18 mouse cellular contexts compared by ENCODE assay signal in genomic region chr12:7095440-7095839, GRCm38 (mm10).
A peak's percentile ranks its signal among the peaks of the same experiment; 100 is the strongest.
DNase-seq lines count a peak whose midpoint lies in the region; ATAC-seq and TF ChIP-seq lines count a peak whose summit lies in the region.
"Had no signal": no experiment of that assay in that cellular context is flagged by ENCODE, and none has a peak within 500 bp of the region (broad histone marks: within the 10 kb centered on the region; RNA-seq: fewer than 3 reads in every experiment).

No protein-coding gene starts in this region.

- ATAC-seq in forebrain, embryonic 14.5 days = no peak; the same call in 1 of the 2 replicates
- no peak for ATAC-seq in forebrain, embryonic 15.5 days (replicated peaks)
- ATAC-seq in midbrain, embryonic 13.5 days = 0 out of 2 replicates have a peak, but pooled peaks have one; percentile 37
- ATAC-seq in midbrain, postnatal 0 days (ENCODE audit: low FRiP score) = no peak
- ATAC-seq in midbrain, embryonic 15.5 days (replicated peaks) = peak; percentile 45
- ATAC-seq in midbrain, embryonic 11.5 days (ENCODE audit: low FRiP score) = no peak
- peak; percentile 64; the same call in 1 of the 2 replicates for ATAC-seq in midbrain, embryonic 16.5 days
- ATAC-seq in megakaryocyte progenitor cell, adult 5-6 weeks (replicated peaks; ENCODE audit: poor library complexity) = no peak
- ATAC-seq: forebrain, embryonic 16.5 days had no signal

- no peak overlapping the region for H3K9ac ChIP-seq in forebrain, embryonic 14.5 days (ENCODE audit: low read length)
- H3K9ac ChIP-seq in forebrain, embryonic 15.5 days (replicated peaks) = no peak overlapping the region
- H3K9ac ChIP-seq in midbrain, embryonic 13.5 days (replicated peaks) = no peak overlapping the region
- no peak overlapping the region for H3K9ac ChIP-seq in midbrain, postnatal 0 days (replicated peaks; ENCODE audit: low read length, poor library complexity, severe bottlenecking)
- H3K9ac ChIP-seq in midbrain, embryonic 15.5 days = no peak overlapping the region
- H3K9ac ChIP-seq in midbrain, embryonic 11.5 days (ENCODE audit: low read length) = no peak overlapping the region
- no peak overlapping the region for H3K9ac ChIP-seq in midbrain, embryonic 16.5 days (ENCODE audit: low read depth, low read length)
- H3K9ac ChIP-seq: embryonic facial prominence, embryonic 12.5 days had no signal

- H3K27ac ChIP-seq in forebrain, embryonic 14.5 days (ENCODE audit: low read depth, low read length) = no peak overlapping the region
- no peak overlapping the region for H3K27ac ChIP-seq in forebrain, embryonic 15.5 days (replicated peaks)
- no peak overlapping the region for H3K27ac ChIP-seq in midbrain, embryonic 13.5 days
- H3K27ac ChIP-seq in midbrain, postnatal 0 days (ENCODE audit: low read depth, low read length) = no peak overlapping the region
- no peak overlapping the region for H3K27ac ChIP-seq in midbrain, embryonic 15.5 days
- no peak overlapping the region for H3K27ac ChIP-seq in midbrain, embryonic 11.5 days (ENCODE audit: low read depth, low read length)
- no peak overlapping the region for H3K27ac ChIP-seq in midbrain, embryonic 16.5 days (ENCODE audit: low read length)
- H3K27ac ChIP-seq: embryonic facial prominence, embryonic 10.5 days; embryonic facial prominence, embryonic 12.5 days had no signal

- no peak overlapping the region for H3K4me2 ChIP-seq in forebrain, embryonic 14.5 days (ENCODE audit: low read length)
- H3K4me2 ChIP-seq in forebrain, embryonic 15.5 days (replicated peaks) = no peak overlapping the region
- no peak overlapping the region for H3K4me2 ChIP-seq in midbrain, embryonic 13.5 days (replicated peaks)
- H3K4me2 ChIP-seq in midbrain, postnatal 0 days (ENCODE audit: low read depth, low read length, poor library complexity, severe bottlenecking) = no peak overlapping the region
- no peak overlapping the region for H3K4me2 ChIP-seq in midbrain, embryonic 15.5 days
- H3K4me2 ChIP-seq in midbrain, embryonic 11.5 days = no peak overlapping the region
- H3K4me2 ChIP-seq in midbrain, embryonic 16.5 days (ENCODE audit: low read length) = no peak overlapping the region
- H3K4me2 ChIP-seq: embryonic facial prominence, embryonic 12.5 days had no signal

- no peak for TF ChIP-seq CTCF in midbrain, postnatal 0 days (IDR thresholded peaks at IDR 0.05)

- no peaks in the 10 kb centered on the region for H3K27me3 ChIP-seq in forebrain, embryonic 14.5 days (replicated peaks; ENCODE audit: control insufficient read depth, insufficient read depth, low read length)
- no peaks in the 10 kb centered on the region for H3K27me3 ChIP-seq in forebrain, embryonic 15.5 days
- H3K27me3 ChIP-seq in midbrain, embryonic 13.5 days = no peaks in the 10 kb centered on the region
- H3K27me3 ChIP-seq in midbrain, postnatal 0 days (ENCODE audit: insufficient read depth, low read length) = no peaks in the 10 kb centered on the region
- no peaks in the 10 kb centered on the region for H3K27me3 ChIP-seq in midbrain, embryonic 15.5 days (replicated peaks)
- no peaks in the 10 kb centered on the region for H3K27me3 ChIP-seq in midbrain, embryonic 11.5 days (ENCODE audit: control insufficient read depth, insufficient read depth, low read length)
- no peaks in the 10 kb centered on the region for H3K27me3 ChIP-seq in midbrain, embryonic 16.5 days (ENCODE audit: control insufficient read depth, insufficient read depth, low read depth, low read length)
- H3K27me3 ChIP-seq: embryonic facial prominence, embryonic 12.5 days had no signal

- H3K4me1 ChIP-seq in forebrain, embryonic 14.5 days (ENCODE audit: control insufficient read depth, insufficient read depth, low read length) = no peaks in the 10 kb centered on the region
- H3K4me1 ChIP-seq in forebrain, embryonic 15.5 days = 0 out of 2 replicates have a peak, but pooled peaks cover 5% of the 10 kb centered on the region
- H3K4me1 ChIP-seq in midbrain, embryonic 13.5 days (replicated peaks) = no peaks in the 10 kb centered on the region
- H3K4me1 ChIP-seq in midbrain, postnatal 0 days (ENCODE audit: insufficient read depth, low read length) = no peaks in the 10 kb centered on the region
- no peaks in the 10 kb centered on the region for H3K4me1 ChIP-seq in midbrain, embryonic 15.5 days
- no peaks in the 10 kb centered on the region for H3K4me1 ChIP-seq in midbrain, embryonic 11.5 days (ENCODE audit: control insufficient read depth, insufficient read depth, low read length)
- no peaks in the 10 kb centered on the region for H3K4me1 ChIP-seq in midbrain, embryonic 16.5 days (ENCODE audit: control insufficient read depth, insufficient read depth, low read length)
- H3K4me1 ChIP-seq: embryonic facial prominence, embryonic 10.5 days; embryonic facial prominence, embryonic 12.5 days had no signal

- H3K9me3 ChIP-seq in forebrain, embryonic 14.5 days (replicated peaks; ENCODE audit: control insufficient read depth, low read length) = no peaks in the 10 kb centered on the region
- no peaks in the 10 kb centered on the region for H3K9me3 ChIP-seq in forebrain, embryonic 15.5 days
- no peaks in the 10 kb centered on the region for H3K9me3 ChIP-seq in midbrain, embryonic 13.5 days
- no peaks in the 10 kb centered on the region for H3K9me3 ChIP-seq in midbrain, postnatal 0 days (ENCODE audit: low read length)
- no peaks in the 10 kb centered on the region for H3K9me3 ChIP-seq in midbrain, embryonic 15.5 days
- H3K9me3 ChIP-seq in midbrain, embryonic 11.5 days (ENCODE audit: control insufficient read depth, low read length) = no peaks in the 10 kb centered on the region
- no peaks in the 10 kb centered on the region for H3K9me3 ChIP-seq in midbrain, embryonic 16.5 days (replicated peaks; ENCODE audit: control insufficient read depth, low read length, poor library complexity, severe bottlenecking)
- H3K9me3 ChIP-seq: embryonic facial prominence, embryonic 10.5 days; embryonic facial prominence, embryonic 12.5 days had no signal

- 10% methylated on average over 1 of the region's 1 CpGs for WGBS in forebrain, embryonic 14.5 days
- 17% methylated on average over 1 of the region's 1 CpGs for WGBS in forebrain, embryonic 15.5 days
- WGBS in midbrain, embryonic 13.5 days = 0% methylated on average over 1 of the region's 1 CpGs
- WGBS in midbrain, postnatal 0 days = 20% methylated on average over 1 of the region's 1 CpGs
- 0% methylated on average over 1 of the region's 1 CpGs for WGBS in midbrain, embryonic 15.5 days
- WGBS in midbrain, embryonic 11.5 days = 25% methylated on average over 1 of the region's 1 CpGs
- 20% methylated on average over 1 of the region's 1 CpGs for WGBS in midbrain, embryonic 16.5 days

- H3K36me3 ChIP-seq in forebrain, embryonic 14.5 days (ENCODE audit: control insufficient read depth, insufficient read depth, low read length) = no peaks in the 10 kb centered on the region
- no peaks in the 10 kb centered on the region for H3K36me3 ChIP-seq in forebrain, embryonic 15.5 days
- no peaks in the 10 kb centered on the region for H3K36me3 ChIP-seq in midbrain, embryonic 13.5 days
- H3K36me3 ChIP-seq in midbrain, postnatal 0 days (ENCODE audit: insufficient read depth, low read length) = no peaks in the 10 kb centered on the region
- no peaks in the 10 kb centered on the region for H3K36me3 ChIP-seq in midbrain, embryonic 15.5 days (replicated peaks)
- H3K36me3 ChIP-seq in midbrain, embryonic 11.5 days (ENCODE audit: control insufficient read depth, insufficient read depth, low read length) = no peaks in the 10 kb centered on the region
- no peaks in the 10 kb centered on the region for H3K36me3 ChIP-seq in midbrain, embryonic 16.5 days (ENCODE audit: control insufficient read depth, insufficient read depth, low read length)
- H3K36me3 ChIP-seq: embryonic facial prominence, embryonic 10.5 days; embryonic facial prominence, embryonic 12.5 days had no signal

- peak; percentile 11 for DNase-seq in forebrain, embryonic 14.5 days (ENCODE audit: low spot score)
- DNase-seq in midbrain, postnatal 0 days (ENCODE audit: low spot score) = no peak
- no peak for DNase-seq in midbrain, embryonic 11.5 days (ENCODE audit: low spot score, missing footprints)
- DNase-seq: adrenal gland, adult 2 months; adrenal gland, postnatal 10 days; adrenal gland, postnatal 25 days; cerebellum, adult 11-12 months; cerebellum, adult 2 months; cerebellum, adult 9-10 months; cerebellum, postnatal 25 days had no signal

- H3K4me3 ChIP-seq in forebrain, embryonic 14.5 days (ENCODE audit: low read depth, low read length) = no peak overlapping the region
- H3K4me3 ChIP-seq in forebrain, embryonic 15.5 days = no peak overlapping the region
- no peak overlapping the region for H3K4me3 ChIP-seq in midbrain, embryonic 13.5 days (replicated peaks)
- H3K4me3 ChIP-seq in midbrain, postnatal 0 days (ENCODE audit: low read depth, low read length) = no peak overlapping the region
- H3K4me3 ChIP-seq in midbrain, embryonic 15.5 days = no peak overlapping the region
- no peak overlapping the region for H3K4me3 ChIP-seq in midbrain, embryonic 11.5 days (ENCODE audit: low read depth, low read length)
- H3K4me3 ChIP-seq in midbrain, embryonic 16.5 days (ENCODE audit: low read depth, low read length) = no peak overlapping the region
- H3K4me3 ChIP-seq: embryonic facial prominence, embryonic 10.5 days; embryonic facial prominence, embryonic 12.5 days had no signal

Comparison
In these comparisons a context has a peak if more than half of its experiments do, and no peak if none do; other contexts are left out.
1. ATAC-seq: peak in midbrain, embryonic 13.5 days (single experiment), midbrain, embryonic 15.5 days (single experiment) and midbrain, embryonic 16.5 days (single experiment); none in forebrain, embryonic 14.5 days (single experiment), forebrain, embryonic 15.5 days (single experiment), midbrain, postnatal 0 days (single experiment), midbrain, embryonic 11.5 days (single experiment) and megakaryocyte progenitor cell, adult 5-6 weeks (single experiment).